Mouse (Mus musculus) lung, postnatal 4 days (tissue): ENCODE results near the gene Sema4f.

ENCODE experiments used
- DNase-seq, 2 experiments: peaks; one replicate each; pipeline ENCODE4 v3.0.0; 2021

The Sema4f gene

DNA sequence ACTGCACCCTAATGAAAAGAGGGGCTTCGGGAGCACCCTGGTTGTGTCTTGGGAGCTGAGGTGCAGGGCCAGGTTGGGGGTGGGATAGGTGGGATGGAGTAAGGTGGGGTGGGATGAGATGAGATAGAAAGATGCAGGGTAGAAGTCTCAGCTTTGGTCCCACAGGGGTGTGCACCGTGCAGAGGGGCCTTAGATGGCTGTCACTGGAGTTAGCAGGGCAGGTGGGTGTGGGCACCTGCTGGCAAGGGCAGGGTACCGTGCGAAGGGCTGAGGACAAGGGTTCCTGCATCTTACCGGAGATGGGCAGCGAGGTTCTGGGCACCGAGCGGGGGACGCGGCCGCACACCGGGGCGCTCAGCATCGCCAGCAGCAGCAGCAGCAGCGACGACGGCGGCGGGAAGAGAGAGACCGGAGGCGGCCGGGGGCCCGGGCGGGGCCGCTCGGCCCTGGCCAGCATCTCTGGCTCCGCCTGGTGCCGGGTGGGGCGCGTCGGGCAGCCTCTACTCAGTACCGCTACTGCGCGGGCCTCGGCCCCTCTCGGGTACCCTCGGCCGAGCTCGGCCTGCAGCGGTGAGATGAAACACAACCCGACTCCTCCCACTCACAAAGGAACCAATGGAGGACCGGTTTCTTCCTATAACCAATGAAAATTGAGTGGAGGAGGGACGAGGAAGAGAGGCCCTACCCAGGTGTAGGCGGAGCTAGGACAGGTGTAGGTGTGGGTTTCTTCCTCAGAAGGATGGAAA lies at the start of gene Sema4f:
Gene Sema4f (minus strand): TSS at position 603 of the 746 bp plus-strand sequence.
- DNase-seq, result peak; percentile 77 to 82

DNA sequence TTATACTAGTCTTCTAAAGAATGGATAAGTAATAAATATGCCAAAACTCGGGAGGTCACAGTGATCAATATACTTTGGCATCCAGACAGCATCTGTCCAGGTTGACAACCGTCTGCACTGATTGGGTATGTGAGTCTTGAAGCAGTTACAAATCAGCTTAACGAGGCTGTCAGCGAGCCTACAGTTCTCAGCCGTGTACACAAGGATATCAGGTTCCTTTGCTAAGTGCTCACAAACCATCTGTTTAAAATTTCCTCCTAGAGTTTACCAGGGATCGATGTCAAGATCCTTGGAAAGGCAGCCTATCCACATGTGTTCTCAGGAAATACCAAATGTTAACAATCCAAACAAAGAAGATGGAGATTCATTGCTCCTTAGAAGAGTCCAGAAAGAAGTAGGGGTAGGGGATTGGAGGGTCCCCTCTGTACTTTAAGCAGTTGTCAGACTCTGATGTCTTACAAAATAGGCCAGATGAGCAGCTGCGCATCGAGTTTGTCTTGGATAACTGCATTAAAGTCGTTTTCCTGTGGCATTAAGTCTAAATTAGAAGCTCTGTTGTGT lies 47.9 kb upstream of the Sema4f start:
- no peak for DNase-seq

DNA sequence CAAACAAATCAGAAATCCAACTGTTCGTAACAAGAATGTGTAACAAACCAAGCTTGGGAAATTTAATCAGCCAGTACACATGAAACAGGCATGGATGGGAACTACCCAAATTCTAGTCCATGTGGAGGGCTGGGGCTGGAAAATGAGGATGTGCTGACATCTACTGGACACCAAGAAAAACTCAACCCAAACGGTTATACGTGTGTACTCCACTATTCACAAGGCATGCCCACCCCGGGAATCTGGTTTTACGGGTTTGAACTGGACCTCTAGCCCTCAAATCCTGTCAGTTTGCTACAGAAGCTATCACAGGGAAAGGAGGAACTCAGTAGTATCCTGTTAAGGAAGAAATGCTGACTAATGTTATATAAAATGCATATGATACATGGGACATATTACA lies 31.5 kb upstream of the Sema4f start:
- peak; percentile 66 to 75 for DNase-seq

DNA sequence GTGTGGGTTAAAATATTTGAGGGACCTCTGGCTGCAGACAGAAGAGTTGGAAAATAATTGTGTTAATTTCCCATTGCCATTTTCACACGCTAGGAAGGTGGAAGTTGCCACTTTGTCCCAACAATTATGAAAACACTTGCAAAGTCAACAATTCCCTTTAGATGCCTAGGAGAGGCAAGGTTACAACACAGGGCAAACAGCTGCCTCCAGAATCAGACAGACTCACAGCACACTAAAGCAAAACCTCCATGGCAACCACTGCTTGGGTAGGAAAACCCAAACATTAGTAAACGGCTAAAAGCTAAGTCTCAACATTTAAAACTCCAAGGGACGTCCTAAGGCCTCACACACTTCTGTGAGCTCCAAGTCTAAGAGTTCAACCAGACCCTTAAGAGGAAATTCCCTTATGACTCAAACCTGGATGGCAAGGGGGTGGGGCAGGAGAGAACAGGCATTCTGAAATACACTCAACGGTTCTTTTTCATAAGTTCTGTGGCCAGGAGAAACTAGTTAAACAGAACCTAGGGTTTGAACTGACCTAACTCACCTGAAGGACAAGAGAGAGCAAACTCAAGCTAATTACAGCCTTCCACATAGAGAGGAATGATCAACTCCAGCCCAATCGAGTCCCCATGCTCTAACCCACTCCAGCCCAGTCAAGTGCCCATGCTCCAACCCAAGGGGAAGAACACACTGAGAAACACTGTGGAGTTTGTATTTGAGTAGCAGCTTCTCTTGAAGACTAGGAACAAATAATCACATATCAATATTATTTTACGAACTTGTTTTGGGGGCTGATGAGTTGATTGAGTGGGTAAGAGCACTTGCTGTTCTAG lies 29.9 kb upstream of the Sema4f start:
- DNase-seq, result peak; percentile 34 to 68

DNA sequence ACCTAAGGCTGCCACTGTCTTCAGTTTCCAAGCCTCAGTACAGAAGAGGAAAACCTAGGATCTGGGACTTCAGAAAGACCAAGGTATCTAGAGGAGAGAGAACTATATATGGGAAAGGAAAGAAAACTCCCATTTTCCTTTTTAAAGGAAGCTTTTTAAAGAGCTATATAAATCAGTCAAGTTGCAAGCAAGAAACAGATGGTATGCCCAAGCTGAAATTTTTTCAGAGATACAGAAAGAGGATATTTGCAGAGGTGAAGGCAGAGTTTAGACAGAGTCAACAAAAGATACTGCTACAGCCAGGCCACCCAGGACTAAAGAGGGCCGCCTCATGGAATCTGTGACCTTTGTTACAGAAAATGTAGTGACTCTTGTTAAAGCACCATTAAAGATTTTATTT lies 22.1 kb upstream of the Sema4f start:
- DNase-seq, result no peak

DNA sequence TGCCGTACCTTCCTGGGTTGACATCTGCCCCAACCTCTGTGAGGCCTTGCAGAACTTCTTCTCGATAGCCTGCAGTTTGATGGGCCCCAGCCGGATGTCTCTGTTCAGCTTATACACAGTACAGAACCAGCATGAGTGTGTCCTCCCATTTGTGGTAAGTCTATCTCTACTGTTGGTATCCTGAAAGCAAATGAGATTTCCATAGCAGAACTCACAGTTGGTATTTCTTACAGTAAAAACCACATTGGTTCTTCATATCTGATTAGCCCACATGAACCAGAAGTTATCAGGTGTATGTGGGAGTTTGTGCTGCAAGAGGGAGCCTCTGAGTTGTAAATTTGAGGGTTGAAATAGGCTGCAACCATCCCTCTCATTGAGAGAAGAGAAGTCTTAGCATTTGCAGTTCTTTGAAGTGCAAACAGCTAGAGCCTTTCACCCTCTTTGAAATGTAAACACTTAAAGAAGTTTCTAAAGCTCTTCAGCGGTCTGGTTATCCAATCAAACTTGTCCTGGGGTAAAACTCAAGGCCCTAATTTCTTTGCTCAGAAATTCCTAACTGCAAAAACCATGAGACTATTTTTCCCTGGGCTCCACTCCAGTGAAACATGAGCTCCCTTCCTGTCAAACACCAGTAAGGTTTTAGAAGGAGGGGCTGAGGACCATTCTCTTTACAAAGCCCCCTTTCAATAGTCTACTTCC lies 17.1 kb upstream of the Sema4f start:
- DNase-seq, result peak in 1 of 2 experiments; percentile 36

DNA sequence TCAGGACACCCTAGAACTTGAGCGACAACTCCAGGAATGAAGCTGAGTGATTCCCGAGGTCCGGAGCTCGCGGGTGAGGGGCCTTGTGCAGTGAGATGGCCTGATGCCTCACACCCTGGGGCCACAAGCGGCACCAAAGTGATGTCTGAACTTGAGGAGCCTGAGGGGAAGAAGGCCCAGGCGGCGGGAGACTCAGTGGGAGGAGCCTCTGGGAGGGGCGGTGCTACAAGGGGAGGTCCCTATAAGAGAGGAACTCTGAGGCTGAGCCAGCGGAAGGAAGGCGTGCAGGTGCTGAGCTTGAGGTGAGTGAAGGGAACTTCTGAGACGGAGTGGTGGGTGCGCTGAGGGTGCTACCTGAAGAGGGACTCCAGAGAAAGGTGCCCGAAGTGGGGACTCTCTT lies 7.1 kb upstream of the Sema4f start, which contains the start of gene M1ap:
Gene M1ap (plus strand): TSS at position 252 of the 400 bp plus-strand sequence.
- no peak for DNase-seq

DNA sequence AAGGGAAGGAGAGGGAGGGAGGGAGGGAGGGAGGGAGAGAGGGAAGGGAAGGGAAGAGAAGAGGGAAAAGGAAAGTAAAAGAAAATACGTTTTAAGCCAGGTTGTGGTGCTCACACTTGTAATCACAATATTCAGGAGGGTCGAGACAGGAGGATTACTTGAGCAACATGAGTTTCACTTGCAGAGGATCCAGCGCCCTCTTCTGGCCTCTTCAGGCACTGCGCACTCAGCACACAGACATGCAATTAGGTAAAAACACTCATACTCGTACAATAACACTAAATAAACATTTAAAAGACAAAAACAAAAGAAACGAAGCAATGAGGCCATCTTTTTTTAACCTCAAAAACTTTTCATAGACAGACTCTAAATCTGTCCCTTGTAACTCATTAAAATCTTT lies 6.2 kb upstream of the Sema4f start:
- no peak for DNase-seq

DNA sequence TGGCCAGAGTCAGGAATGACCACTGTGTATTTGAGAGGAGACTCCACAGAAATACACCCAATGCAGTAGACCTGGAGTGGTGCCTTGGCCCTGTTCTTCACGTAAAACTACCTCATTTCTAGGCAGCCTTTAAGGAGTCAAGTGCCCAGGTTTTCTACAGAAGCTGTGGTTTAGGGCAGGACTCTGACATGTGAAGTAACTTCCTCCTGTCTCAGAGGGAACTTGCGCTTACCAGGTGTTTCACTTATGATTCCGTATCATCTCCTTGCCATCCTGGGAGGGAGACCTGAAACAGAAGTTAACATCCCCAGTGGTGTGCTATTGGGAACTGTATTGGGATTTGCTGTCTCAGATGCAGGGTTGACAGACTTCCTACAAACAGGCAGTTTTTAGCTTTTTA lies 1.2 kb upstream of the Sema4f start:
- DNase-seq, result no peak

DNA sequence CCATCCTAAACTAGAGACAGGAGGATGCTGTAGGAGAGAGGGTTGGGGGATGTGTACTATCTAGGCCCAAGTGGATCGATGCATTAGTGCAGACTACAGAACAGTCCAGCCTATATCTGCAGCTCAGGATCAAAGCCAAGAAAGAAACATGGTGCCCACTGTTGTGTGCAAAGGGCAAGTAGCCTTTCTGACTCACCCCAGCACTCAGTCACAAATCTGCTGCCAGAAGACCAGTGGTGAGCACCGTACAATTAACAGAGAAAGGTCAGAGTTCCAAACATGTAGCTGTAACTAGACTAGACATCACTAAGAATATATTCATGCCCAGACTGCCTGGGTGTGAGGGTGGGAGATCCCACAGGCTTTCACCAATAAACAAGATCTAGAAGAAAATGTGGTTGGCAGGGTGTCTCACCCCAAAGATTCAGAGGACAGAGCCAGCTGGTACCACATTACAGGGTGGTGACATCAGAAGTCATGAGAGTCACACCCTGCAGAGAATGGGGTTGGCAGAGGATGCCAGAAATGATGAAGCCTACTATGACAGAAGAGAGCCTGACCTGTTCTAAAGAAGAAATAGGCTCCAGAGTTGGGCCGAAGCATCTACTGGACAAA lies 4.8 kb downstream of the Sema4f start:
- DNase-seq, result no peak

DNA sequence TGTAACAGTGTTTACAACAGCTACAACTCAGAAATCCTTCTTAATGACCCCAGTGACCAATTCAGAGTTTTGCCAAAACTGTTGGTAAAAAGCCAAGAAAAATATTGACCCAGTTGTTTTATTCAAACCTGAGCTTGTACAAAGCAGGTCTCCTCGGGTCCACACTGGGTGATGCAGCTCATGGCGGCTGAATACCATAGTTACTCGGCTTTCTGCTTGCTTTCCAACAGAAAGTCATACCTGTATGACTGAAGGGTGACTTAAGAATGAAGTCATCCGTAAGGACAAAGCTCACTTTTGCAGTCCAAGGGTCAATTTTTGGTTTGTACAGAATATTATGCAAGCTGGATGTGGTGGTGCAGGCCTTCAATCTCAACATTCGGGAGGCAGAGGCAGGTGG lies 12.0 kb downstream of the Sema4f start:
- DNase-seq, result no peak

DNA sequence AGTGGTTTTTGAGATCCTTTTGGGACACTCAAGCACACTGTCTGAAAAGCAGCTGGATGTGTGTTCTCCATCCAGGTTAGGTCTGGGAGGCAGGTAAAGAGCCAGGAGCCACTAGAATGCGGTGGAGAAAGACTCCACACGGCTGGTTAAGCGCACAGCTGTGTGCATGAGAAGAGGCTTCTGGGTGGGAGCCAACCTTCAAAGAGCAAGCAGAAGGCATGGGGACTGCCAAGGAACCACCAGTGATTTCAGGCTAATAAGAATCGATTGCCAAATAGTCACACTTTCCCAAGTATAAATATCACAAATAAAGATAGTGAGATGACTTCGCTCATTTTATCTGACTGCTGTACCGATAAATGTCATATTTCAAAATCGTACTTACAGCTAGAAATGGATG lies 13.0 kb downstream of the Sema4f start:
- no peak for DNase-seq

DNA sequence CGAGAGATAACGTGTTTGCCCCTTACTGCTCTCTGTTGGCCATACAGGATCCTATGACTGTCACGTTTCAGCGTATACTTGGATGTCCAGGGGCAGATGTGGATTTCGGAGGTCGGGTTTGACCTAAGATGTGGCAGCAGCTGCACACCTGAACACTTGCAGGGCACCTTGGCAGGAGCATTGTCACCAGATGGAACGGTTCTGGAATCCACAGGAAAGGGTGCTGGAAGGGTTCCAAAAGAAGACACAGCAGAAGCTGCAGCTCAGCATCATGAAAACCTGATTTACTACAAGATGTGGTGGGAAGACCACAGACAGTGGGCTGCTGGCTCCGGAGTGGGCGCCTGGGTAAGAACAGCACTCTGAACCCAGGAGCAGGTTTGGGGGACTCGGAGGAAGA lies 13.5 kb downstream of the Sema4f start:
- no peak for DNase-seq

DNA sequence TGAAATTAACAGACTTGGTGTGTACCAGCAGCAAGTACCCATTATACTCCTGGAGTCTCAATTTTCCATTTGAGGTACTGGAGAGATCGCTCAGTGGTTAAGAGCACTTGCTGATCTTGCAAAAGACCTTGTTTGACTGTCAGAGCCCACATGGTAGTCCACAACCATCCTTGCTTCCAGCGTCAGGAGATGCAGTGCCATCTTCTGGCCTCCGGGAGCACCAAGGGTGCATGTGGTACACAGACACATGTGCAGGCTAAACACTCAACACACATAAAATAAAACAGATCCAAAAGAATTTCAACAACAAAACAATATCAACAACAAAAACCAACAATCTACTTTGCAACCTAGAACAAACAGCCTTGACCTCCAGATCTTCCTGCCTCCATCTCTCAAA lies 14.6 kb downstream of the Sema4f start:
- no peak for DNase-seq

DNA sequence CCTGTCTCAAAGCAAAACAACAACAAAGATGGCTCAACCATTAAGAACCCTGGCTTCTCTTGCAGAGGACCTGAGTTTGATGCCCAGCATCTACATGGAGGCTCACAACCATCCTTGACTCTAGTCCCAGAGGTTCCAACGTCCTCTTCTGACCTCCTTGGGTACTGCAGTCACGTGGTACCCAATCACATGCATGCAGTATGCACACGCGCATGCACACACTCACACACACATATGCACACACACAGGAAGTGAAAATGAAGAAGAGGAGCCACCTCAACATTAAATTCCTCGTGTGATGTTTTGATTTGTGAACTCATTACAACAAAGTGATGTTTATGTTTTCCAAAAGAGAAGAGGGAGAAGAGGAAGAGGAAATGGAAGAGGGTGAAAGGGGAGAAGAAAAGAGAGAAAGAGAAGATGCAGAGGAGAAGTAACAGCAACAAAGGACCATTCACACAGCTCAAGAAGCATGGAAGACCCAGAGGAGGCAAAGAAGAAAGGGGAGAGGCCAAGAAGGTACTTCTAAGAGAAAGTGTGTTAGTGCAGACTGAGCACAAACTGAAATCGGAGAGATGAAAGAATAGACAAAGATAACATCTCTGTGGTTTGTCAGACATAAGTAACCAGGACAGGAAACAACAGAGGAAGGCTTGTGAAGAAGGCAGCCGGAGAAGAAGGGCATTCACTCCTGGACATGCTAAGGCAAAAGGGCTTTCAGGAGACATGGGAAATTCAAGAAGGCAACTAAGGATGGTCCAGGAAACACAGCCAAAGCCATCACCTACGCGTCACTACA lies 17.9 kb downstream of the Sema4f start:
- DNase-seq, result no peak

DNA sequence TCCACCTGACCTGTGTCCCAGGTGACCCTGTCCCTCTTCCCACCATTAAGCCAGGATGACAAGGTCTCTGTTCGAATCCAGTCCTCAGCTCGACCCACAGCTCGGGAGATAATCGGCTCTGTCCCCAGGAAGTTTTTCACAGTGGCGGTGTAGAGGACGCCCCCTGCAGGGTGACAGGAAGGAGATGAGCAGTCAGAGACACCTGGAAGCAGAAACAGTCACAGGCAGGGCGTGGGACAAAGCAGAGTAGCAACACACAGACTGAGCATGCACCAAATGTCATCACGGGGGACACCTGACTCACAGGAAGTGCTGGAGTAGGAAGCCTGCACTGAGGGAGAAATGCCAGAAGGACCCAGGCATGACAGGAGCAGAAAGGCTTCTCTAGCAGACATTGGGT lies 20.0 kb downstream of the Sema4f start:
- no peak for DNase-seq

DNA sequence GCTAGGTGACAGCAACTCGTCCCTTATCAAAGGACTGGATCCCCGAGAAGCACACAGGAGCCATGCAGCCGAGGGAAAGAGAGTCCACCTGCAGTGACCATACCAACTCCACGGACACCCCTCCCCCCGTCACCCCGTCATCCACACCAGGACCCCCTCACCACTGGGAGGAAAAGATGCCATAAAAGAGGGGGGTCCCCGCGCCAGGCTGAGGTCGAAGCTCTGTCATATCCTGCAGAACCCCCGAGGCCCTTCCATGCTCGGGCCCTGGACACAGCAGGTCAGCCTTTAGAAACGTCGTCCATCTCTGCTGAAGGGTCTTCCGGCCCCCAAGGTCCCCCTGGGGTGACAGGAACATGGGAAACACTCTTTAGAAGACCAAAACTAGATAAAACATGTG lies 21.2 kb downstream of the Sema4f start:
- no peak for DNase-seq

DNA sequence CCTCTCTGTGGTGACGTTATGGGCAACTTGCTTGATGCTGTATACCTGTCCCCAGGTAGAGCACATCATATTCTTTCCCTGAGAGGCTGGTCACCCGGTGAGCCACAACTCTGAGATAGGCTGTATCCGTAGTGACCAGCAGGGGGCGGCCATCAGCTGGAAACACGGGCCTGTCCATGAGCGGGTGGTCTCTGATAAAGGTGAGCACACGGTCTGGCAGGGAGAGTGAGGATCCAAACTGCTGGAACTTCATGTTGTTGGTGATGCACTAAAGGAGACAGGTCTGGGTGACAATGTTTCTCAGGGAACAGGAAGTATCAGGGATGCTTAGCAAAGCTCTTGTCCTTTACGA lies 21.8 kb downstream of the Sema4f start:
- peak; percentile 48 to 67 for DNase-seq

DNA sequence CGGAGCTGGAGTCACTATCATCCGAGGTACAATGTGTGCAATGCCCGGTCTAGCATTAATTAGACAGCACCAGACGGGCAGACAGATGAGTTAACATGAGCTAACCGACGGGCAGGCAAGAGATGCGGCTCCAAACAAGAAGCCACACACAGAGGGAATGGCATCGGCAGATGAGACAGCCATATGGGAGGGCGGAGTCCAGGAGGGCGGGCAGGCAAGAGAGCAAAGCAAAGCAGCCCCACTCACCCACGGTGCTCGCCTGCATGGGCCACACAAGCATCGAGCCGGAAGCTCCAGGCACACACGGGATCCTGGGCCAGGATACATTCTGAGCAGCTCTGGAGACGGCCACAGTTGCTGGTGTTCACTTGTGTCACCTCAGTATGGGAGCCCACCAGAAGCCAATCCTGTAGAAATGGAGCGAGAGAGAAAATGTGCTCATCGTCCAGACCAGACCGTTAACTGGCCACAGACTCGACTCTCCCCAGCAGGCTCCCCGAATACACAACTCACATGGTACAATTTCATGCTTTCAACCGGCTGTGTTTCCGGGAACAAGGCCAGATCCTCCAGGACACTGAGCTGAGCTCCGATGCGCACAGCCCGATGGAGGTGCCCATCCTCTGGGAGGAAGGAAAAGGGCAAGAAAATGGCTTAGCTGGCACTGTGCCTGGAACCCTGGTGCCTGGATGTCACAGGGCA lies 22.3 kb downstream of the Sema4f start:
- no peak for DNase-seq

DNA sequence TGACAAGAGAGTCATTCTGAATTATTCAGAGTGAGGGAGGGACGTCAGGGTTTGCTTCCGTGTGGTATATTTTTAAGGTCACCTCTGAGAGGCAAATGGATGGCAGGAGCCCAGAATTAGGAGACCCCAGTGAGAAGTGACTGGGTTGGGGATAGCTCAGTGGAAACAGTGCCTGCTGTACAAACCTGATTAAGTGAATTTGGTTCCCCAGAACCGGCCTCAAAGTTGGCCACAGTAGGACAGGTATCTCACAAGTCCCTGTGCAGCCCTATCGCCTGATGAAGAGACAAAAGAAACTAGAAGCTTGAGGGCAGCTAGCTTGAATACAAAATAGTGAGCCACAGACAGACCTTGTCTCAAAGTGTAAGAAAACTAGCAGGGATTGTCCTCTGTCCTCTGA lies 23.1 kb downstream of the Sema4f start:
- no peak for DNase-seq

DNA sequence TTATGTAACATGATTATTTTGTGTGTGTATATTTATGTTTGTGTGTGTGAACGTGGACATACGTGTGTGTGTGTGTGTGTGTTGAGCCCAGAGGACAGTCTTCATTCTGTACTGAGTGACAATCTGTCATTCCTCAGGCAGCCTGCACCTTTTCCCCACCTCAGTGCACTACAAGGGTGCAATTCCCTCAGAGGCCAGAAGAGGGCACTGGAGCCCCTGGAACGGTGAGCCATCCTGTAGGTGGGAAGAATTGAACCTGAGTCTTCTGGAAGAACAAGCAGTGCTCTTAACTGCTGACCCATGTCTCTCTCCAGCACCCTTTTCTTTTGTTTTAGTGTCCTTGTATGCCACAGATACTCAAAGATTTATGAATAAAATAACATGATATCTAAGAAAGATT lies 23.7 kb downstream of the Sema4f start:
- peak; percentile 50 to 78 for DNase-seq
